Mouse (Mus musculus): ENCODE results near the gene Snx6. TPM values are rescaled to one million over a fixed set of nuclear protein-coding genes. Genes with fewer than 3 reads are reported as not detected.
A peak's percentile ranks its signal among the peaks of the same experiment; 100 is the strongest.

The Snx6 gene
- polyA plus RNA-seq, 1 experiment, result 89.8 TPM

DNA sequence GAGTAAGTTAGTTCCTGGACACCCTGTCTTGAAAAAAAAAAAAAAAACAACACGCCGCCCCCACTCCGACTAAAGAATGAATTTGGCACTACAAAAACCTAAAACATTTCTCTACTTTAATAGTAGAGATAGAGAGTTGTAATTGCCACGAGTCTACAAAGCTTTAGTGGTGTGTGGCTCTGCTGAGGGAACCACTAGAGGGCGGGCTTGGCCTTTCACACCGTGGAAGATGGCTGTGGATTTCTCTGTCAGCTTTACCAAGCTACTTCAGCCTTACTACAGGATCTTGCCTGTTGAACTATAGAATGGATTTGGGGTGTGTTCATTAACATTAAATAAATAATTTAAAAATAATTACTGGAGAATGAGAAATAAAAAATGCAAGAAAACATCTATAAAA, 35.1 kb upstream of the Snx6 start:
- Histone ChIP-seq H3K4me3 (ENCODE audit: insufficient read depth, low read length) (no peak overlapping the region), H3K27ac (ENCODE audit: insufficient read depth, low read depth, low read length) (no peak overlapping the region)
- peak; percentile 75 for TF ChIP-seq CTCF (IDR thresholded peaks at IDR 0.05; ENCODE audit: low read depth, low read length)
- no peak for TF ChIP-seq POLR2A (IDR thresholded peaks at IDR 0.05; ENCODE audit: borderline replicate concordance, low read depth, low read length)

DNA sequence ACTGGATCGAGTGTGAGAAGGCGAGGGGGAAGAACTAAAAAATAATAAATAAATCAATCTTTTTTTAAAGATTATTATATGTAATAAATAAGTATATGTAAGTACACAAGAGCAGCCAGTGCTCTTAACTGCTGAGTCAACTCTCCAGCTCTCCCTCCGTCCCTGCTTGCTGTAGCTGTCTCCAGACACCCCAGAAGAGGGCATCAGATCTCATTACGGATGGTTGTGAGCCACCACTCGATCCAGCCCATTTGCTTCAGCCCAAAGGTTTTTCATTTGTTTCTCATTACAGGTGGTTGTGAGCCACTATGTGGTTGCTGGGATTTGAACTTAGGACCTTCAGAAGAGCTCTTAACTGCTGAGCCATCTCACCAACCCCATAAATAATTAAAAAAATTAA, 34.4 kb upstream of the Snx6 start:
- no peak overlapping the region for H3K27ac ChIP-seq (ENCODE audit: insufficient read depth, low read depth, low read length)
- no peak overlapping the region for H3K4me3 ChIP-seq (ENCODE audit: insufficient read depth, low read length)
- H3K4me1 ChIP-seq (ENCODE audit: control insufficient read depth, insufficient read depth, low read length), result peaks cover 4% of the 10 kb centered on the region; the same call in 1 of the 2 replicates
- TF ChIP-seq POLR2A (IDR thresholded peaks at IDR 0.05; ENCODE audit: borderline replicate concordance, low read depth, low read length) (no peak), CTCF (IDR thresholded peaks at IDR 0.05; ENCODE audit: low read depth, low read length) (no peak)

More for the DNA sequence above, 35.1 kb upstream of the Snx6 start:
- H3K4me1 ChIP-seq (ENCODE audit: control insufficient read depth, insufficient read depth, low read length), result peaks cover 8% of the 10 kb centered on the region

DNA sequence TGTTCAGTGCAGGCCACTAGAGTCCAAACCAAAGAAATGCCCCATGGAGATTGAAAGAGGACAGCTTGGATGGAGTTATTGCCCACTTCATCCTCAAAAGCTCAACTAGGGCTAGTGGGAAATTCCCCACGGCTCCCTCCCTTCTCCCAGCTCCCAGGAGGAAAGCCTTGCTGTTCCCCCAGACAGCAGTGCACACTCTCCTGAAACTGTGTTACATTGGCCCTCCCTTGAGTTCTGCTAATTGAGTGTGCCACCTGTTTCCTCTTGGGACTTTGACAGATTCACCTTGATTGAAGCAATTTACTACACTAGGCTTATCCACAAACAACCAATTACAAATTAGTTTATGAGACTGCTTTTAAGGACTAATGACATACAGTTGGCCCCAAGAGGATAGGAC, 32.5 kb upstream of the Snx6 start:
- Histone ChIP-seq H3K4me1 (ENCODE audit: control insufficient read depth, insufficient read depth, low read length) (peaks cover 7% of the 10 kb centered on the region), H3K4me3 (ENCODE audit: insufficient read depth, low read length) (no peak overlapping the region), H3K27ac (ENCODE audit: insufficient read depth, low read depth, low read length) (no peak overlapping the region)
- no peak for TF ChIP-seq CTCF (IDR thresholded peaks at IDR 0.05; ENCODE audit: low read depth, low read length)
- no peak for TF ChIP-seq POLR2A (IDR thresholded peaks at IDR 0.05; ENCODE audit: borderline replicate concordance, low read depth, low read length)

DNA sequence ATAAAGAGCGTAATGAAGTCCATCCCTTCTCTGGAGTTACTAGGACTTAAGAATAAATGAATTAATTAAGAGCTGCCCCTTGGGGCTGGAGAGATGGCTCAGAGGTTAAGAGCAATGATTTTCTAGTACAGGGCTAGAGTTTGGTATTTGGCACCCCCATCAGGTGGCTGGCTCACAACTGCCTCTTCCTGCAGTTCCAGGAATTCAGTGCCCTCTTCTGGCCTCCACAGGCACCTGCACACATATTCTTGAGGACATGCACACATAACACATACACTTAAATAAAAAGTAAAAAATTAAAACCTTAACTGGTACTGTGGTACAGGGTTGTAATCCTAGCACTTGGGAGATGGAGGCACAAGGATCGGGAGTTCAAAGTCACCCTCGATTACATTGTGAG, 29.7 kb upstream of the Snx6 start:
- TF ChIP-seq POLR2A (IDR thresholded peaks at IDR 0.05; ENCODE audit: borderline replicate concordance, low read depth, low read length) (no peak), CTCF (IDR thresholded peaks at IDR 0.05; ENCODE audit: low read depth, low read length) (peak; percentile 71)
- no peak overlapping the region for H3K27ac ChIP-seq (ENCODE audit: insufficient read depth, low read depth, low read length)
- no peak overlapping the region for H3K4me3 ChIP-seq (ENCODE audit: insufficient read depth, low read length)
- peaks cover 23% of the 10 kb centered on the region for H3K4me1 ChIP-seq (ENCODE audit: control insufficient read depth, insufficient read depth, low read length)

DNA sequence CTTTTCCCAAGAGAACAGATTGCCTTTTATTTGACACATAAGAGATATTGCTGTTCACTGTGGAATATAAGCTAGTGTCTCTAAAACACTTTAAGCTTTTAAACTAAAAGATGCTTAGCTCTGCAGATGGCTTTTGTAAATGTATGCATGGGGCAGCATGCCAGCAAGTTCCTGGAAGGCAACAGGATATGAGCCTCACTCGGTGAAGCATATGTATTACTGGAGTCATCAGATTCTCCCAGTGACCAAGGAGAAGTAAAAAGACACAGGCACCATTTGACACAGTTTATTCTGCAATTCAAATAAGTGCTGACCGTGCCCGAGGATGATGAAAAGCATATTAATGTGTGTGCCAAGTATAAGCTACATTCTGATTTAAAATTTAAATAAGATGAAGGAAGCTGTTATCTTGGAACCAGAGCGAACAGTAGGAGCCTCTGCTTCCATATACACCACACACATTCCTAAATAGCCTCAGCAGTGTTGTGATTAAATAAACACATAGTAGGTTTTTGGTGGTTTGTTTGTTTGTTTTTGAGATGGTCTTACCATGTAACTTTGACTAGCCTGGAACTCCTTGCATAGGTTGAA, 27.4 kb upstream of the Snx6 start:
- TF ChIP-seq POLR2A (IDR thresholded peaks at IDR 0.05; ENCODE audit: borderline replicate concordance, low read depth, low read length) (no peak), CTCF (IDR thresholded peaks at IDR 0.05; ENCODE audit: low read depth, low read length) (no peak)
- Histone ChIP-seq H3K4me3 (ENCODE audit: insufficient read depth, low read length) (no peak overlapping the region), H3K27ac (ENCODE audit: insufficient read depth, low read depth, low read length) (peak overlapping the region; percentile 19; the same call in 1 of the 2 replicates), H3K4me1 (ENCODE audit: control insufficient read depth, insufficient read depth, low read length) (peaks cover 32% of the 10 kb centered on the region)

DNA sequence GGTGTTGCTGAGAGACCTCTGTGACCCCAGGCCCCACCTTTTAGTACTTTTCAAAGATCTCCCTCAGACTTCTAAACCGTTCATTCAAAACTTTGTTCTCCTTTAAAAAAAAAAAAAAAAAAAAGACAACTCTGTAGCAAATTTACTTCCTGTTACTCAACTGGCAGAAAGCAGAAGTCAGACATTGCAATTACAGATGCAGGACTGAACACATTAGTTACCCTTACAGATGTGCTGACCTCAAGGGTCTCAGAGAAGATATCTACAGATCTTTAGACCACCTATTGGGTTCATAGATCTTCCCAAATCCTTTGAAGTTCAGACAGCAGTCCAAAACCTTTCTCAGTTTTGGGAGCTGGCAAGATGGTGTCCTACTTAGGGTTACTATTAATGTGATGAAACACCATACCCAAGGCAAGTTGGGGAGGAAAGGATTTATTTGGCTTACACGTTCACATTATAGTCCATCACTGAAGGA, 25.2 kb upstream of the Snx6 start:
- TF ChIP-seq POLR2A (IDR thresholded peaks at IDR 0.05; ENCODE audit: borderline replicate concordance, low read depth, low read length) (no peak), CTCF (IDR thresholded peaks at IDR 0.05; ENCODE audit: low read depth, low read length) (no peak)
- peaks cover 32% of the 10 kb centered on the region for H3K4me1 ChIP-seq (ENCODE audit: control insufficient read depth, insufficient read depth, low read length)
- H3K4me3 ChIP-seq (ENCODE audit: insufficient read depth, low read length), result no peak overlapping the region
- peak overlapping the region; percentile 91 for H3K27ac ChIP-seq (ENCODE audit: insufficient read depth, low read depth, low read length)

DNA sequence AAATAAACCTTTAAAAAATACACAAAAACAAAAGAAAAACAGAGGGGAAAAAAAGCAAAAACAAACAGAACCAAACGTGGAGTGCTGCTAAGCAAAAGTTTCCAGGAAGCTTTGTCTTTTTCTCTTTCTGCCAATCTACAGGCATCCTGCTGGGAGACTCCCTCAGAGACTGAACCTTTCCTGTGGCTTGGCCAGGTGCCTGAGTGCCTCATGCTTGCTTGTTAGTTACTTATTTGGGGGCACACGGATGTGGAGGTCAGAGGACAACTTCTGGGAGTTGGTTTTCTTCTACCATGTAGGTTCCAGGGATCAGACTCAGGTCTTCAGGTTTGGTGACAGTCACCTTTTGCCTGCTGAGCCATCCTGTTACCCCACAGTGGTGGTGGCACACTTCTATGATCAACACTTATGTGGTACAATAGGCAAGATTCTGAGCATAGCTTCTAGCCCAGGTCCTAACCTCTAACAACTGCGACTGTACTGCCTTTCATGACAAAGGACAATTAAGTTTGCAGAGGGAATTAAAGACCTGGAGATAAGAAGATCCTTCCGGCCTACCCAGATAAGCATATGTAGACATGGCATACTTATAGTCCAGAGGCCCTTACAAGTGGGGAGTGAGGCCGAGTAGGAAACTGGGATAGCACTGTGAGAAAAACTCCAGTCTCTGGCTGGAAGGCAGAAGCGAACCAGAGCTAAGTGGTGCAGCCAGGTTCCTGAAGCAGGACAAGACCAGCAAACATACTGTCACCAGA, 23.9 kb upstream of the Snx6 start:
- TF ChIP-seq POLR2A (IDR thresholded peaks at IDR 0.05; ENCODE audit: borderline replicate concordance, low read depth, low read length), result no peak
- TF ChIP-seq CTCF (IDR thresholded peaks at IDR 0.05; ENCODE audit: low read depth, low read length), result no peak
- Histone ChIP-seq H3K4me3 (ENCODE audit: insufficient read depth, low read length) (no peak overlapping the region), H3K27ac (ENCODE audit: insufficient read depth, low read depth, low read length) (no peak overlapping the region), H3K4me1 (ENCODE audit: control insufficient read depth, insufficient read depth, low read length) (peaks cover 32% of the 10 kb centered on the region)

DNA sequence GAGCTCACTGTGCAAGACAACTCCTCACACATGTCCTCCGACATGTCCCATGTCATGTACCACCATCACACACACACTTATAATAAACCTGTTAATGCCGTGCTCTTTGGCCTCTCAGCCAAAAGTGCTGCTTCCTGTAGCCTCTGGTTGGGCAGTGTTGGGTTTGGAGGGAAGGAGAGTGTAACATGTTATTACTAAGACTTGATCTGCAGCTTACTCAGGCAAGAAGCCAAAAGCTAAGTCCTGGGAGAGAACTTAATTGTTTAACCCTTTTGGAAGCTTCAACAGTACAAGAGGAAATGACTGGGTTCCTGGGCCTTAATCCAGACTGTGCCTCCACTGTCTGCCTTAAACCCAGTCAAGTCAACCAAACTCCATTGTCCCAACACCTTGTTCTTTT, 14.6 kb upstream of the Snx6 start:
- Histone ChIP-seq H3K4me3 (ENCODE audit: insufficient read depth, low read length) (no peak overlapping the region), H3K27ac (ENCODE audit: insufficient read depth, low read depth, low read length) (no peak overlapping the region; the same call in 1 of the 2 replicates), H3K4me1 (ENCODE audit: control insufficient read depth, insufficient read depth, low read length) (peaks cover 23% of the 10 kb centered on the region)
- TF ChIP-seq POLR2A (IDR thresholded peaks at IDR 0.05; ENCODE audit: borderline replicate concordance, low read depth, low read length) (no peak), CTCF (IDR thresholded peaks at IDR 0.05; ENCODE audit: low read depth, low read length) (no peak)

DNA sequence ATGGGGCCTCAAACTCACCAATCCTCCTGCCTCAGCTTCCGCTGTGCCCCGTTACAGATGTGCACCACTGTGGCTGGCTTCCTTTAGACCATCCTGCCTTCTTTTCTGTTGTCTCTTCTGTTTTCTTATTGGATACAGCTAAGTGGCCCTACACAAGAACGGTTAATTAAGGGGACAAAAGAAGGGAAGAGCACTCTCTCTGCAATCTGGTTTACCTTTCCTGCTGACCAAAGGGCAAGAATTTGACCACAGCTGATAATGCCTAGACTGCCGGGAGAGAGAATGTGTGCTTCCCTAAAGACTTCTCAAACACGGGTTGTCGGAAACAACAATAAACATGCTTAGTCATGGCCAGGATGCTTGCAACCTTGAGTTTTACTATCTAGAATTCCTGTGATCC, 12.0 kb upstream of the Snx6 start:
- H3K4me3 ChIP-seq (ENCODE audit: insufficient read depth, low read length), result no peak overlapping the region
- H3K4me1 ChIP-seq (ENCODE audit: control insufficient read depth, insufficient read depth, low read length), result peaks cover 23% of the 10 kb centered on the region
- H3K27ac ChIP-seq (ENCODE audit: insufficient read depth, low read depth, low read length), result no peak overlapping the region
- TF ChIP-seq POLR2A (IDR thresholded peaks at IDR 0.05; ENCODE audit: borderline replicate concordance, low read depth, low read length) (no peak), CTCF (IDR thresholded peaks at IDR 0.05; ENCODE audit: low read depth, low read length) (no peak)

DNA sequence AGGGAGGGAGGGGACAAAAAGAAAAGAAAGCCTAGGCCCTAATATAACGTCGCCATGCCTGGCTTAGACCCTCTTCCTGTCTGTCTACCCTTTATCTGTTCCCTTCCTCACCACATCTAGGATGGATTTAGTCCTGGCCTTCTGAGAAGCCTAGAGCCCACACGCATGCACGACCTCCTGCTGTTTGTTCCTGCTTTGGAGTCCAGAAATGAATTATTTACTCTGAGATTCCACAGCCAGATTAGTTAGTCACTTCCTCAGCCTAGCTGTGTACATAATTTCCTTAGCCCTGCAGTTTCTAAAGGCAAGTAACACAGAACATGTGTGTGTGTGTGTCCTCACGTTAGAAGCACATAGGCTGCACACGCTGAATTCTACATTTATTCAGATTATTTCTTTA, 10.6 kb upstream of the Snx6 start:
- H3K4me1 ChIP-seq (ENCODE audit: control insufficient read depth, insufficient read depth, low read length), result peaks cover 23% of the 10 kb centered on the region
- TF ChIP-seq POLR2A (IDR thresholded peaks at IDR 0.05; ENCODE audit: borderline replicate concordance, low read depth, low read length) (no peak), CTCF (IDR thresholded peaks at IDR 0.05; ENCODE audit: low read depth, low read length) (no peak)
- H3K27ac ChIP-seq (ENCODE audit: insufficient read depth, low read depth, low read length), result peak overlapping the region; percentile 2; the same call in 1 of the 2 replicates
- no peak overlapping the region for H3K4me3 ChIP-seq (ENCODE audit: insufficient read depth, low read length)

Data from bone marrow macrophage, adult 2 months (primary cell).